Mouse (Mus musculus) thymus, adult 2 months (tissue): Measurements from ENCODE around the gene 4932415D10Rik. TPM values are rescaled to one million over a fixed set of nuclear protein-coding genes. Genes with fewer than 3 reads are reported as not detected.
A peak's percentile ranks its signal among the peaks of the same experiment; 100 is the strongest.

ENCODE experiments used
- DNase-seq: peaks from one replicate; pipeline ENCODE4 v3.0.0; 2021
- H3K27ac ChIP-seq: fragments of 200-500 bp; 2 replicates; pipeline ENCODE4 v1.5.1; 2012; ENCODE audit warnings: low read length, control low read depth; ENCODE audit not compliant: control insufficient read depth, insufficient read depth
- H3K27me3 ChIP-seq: fragments of 200-500 bp; 2 replicates; pipeline ENCODE4 v1.6.1; 2012; ENCODE audit warnings: mild to moderate bottlenecking, low read length, moderate library complexity, mixed read lengths; ENCODE audit not compliant: control insufficient read depth, insufficient read depth
- H3K36me3 ChIP-seq: fragments of 200-500 bp; 2 replicates; pipeline ENCODE4 v1.6.1; 2012; ENCODE audit warnings: mild to moderate bottlenecking, low read length, moderate library complexity; ENCODE audit not compliant: control insufficient read depth, insufficient read depth
- H3K4me1 ChIP-seq: fragments of 200-500 bp; replicated peaks from 2 replicates; pipeline ENCODE4 v1.6.1; 2012; ENCODE audit warnings: low read length; ENCODE audit not compliant: control insufficient read depth, insufficient read depth
- H3K4me3 ChIP-seq: fragments of 200-500 bp; 2 replicates; pipeline ENCODE4 v1.5.1; 2012; ENCODE audit warnings: mild to moderate bottlenecking, low read length, control low read depth, moderate library complexity; ENCODE audit not compliant: control insufficient read depth, insufficient read depth
- CTCF ChIP-seq: fragments of 200-500 bp; IDR thresholded peaks from 2 replicates; pipeline ENCODE4 v1.5.1; 2012; ENCODE audit warnings: mild to moderate bottlenecking, control low read depth, low read length, moderate library complexity, borderline replicate concordance; ENCODE audit not compliant: control insufficient read depth, poor library complexity, insufficient read depth; ENCODE audit errors: extremely low read depth
- POLR2A ChIP-seq: fragments of 200-500 bp; IDR thresholded peaks from 2 replicates; pipeline ENCODE4 v1.6.1; 2012; ENCODE audit warnings: mild to moderate bottlenecking, low read length, control low read depth, moderate library complexity; ENCODE audit not compliant: control insufficient read depth, poor library complexity, insufficient read depth; ENCODE audit errors: extremely low read depth
- WGBS: fragments of 180-500 bp; shearing (Covaris S2); methylation state at CpG from one replicate; pipeline ENCODE4 v1.1.7; 2018; 5-methylcytosine and 5-hydroxymethylcytosine counted together
- polyA plus RNA-seq: library from polyadenylated mRNA; depleted of rRNA; stranded (reverse); fragments of >200 nt; gene quantifications from 2 replicates; pipeline ENCODE4 v1.2.3, GENCODE M21; 2012; rRNA removed

4932415D10Rik gene
- polyA plus RNA-seq, 1 experiment: not detected

GRCm38 (mm10) chr10:82296440-82296839 is 19.9 kb downstream of the 4932415D10Rik start:
- no peak for DNase-seq
- Histone ChIP-seq H3K4me1 (no peaks in the 10 kb centered on the region), H3K4me3 (no peak overlapping the region), H3K27ac (no peak overlapping the region), H3K36me3 (no peaks in the 10 kb centered on the region), H3K27me3 (no peaks in the 10 kb centered on the region)
- 64% methylated on average over 2 of the region's 2 CpGs for WGBS
- TF ChIP-seq POLR2A (no peak), CTCF (no peak)

- Histone ChIP-seq H3K27me3 (no peaks in the 10 kb centered on the region), H3K27ac (no peak overlapping the region), H3K36me3 (no peaks in the 10 kb centered on the region), H3K4me1 (no peaks in the 10 kb centered on the region), H3K4me3 (no peak overlapping the region)
- TF ChIP-seq POLR2A (no peak), CTCF (no peak)
- no peak for DNase-seq
- 88% methylated on average over 2 of the region's 2 CpGs for WGBS
Measured at GRCm38 (mm10) chr10:82257331-82257730, 59.1 kb downstream of the 4932415D10Rik start.

- H3K4me1 ChIP-seq: peaks cover 2% of the 10 kb centered on the region; the same call in 1 of the 2 replicates
- H3K36me3 ChIP-seq: no peaks in the 10 kb centered on the region
- H3K27me3 ChIP-seq: no peaks in the 10 kb centered on the region
- TF ChIP-seq POLR2A (no peak), CTCF (no peak)
- H3K27ac ChIP-seq: no peak overlapping the region
- H3K4me3 ChIP-seq: no peak overlapping the region
- DNase-seq: no peak
Measured at GRCm38 (mm10) chr10:82245021-82245420, 71.4 kb downstream of the 4932415D10Rik start.

- H3K4me1 ChIP-seq: peaks cover 2% of the 10 kb centered on the region; the same call in 1 of the 2 replicates
- H3K27ac ChIP-seq: no peak overlapping the region
- no peak for TF ChIP-seq POLR2A
- TF ChIP-seq CTCF: no peak
- 84% methylated on average over 5 of the region's 5 CpGs for WGBS
- no peak for DNase-seq
- H3K36me3 ChIP-seq: no peaks in the 10 kb centered on the region
- no peaks in the 10 kb centered on the region for H3K27me3 ChIP-seq
- peak overlapping the region; percentile 99 for H3K4me3 ChIP-seq
Measured at GRCm38 (mm10) chr10:82241401-82241788, 75.0 kb downstream of the 4932415D10Rik start.

GRCm38 (mm10) chr10:82240742-82241400 is 75.5 kb downstream of the 4932415D10Rik start, which contains the start of gene Zfp938:
Zfp938 (minus strand) TSS chr10:82241280.
- 5% methylated on average over 27 of the region's 27 CpGs for WGBS
- H3K27me3 ChIP-seq: no peaks in the 10 kb centered on the region
- H3K36me3 ChIP-seq: no peaks in the 10 kb centered on the region
- DNase-seq: peak; percentile 71
- peak within 1 kb of the TSS; percentile 99 for H3K4me3 ChIP-seq
- H3K4me1 ChIP-seq: peaks cover 2% of the 10 kb centered on the region; the same call in 1 of the 2 replicates
- TF ChIP-seq CTCF (no peak), POLR2A (no peak)
- no peak within 1 kb of the TSS for H3K27ac ChIP-seq

Other genes starting within 250 kb of the 4932415D10Rik start
- 0.11 TPM in 2 replicates for gene BC024063, start 233.2 kb downstream of the 4932415D10Rik start, polyA plus RNA-seq
- gene AU041133, start 188.6 kb downstream of the 4932415D10Rik start, polyA plus RNA-seq: 0.35 and 0.45 TPM in 2 replicates
- 0.69 and 1.1 TPM in 2 replicates for gene Zfp938, start 75.3 kb downstream of the 4932415D10Rik start, polyA plus RNA-seq
- gene Gm4924, start 37.7 kb upstream of the 4932415D10Rik start, polyA plus RNA-seq: 0.18 and 0.46 TPM in 2 replicates
- not detected in 2 replicates for gene Gm1553, start 176.0 kb upstream of the 4932415D10Rik start, polyA plus RNA-seq